Mouse (Mus musculus): Measurements from ENCODE around the gene Zzef1.

The Zzef1 gene

DNA sequence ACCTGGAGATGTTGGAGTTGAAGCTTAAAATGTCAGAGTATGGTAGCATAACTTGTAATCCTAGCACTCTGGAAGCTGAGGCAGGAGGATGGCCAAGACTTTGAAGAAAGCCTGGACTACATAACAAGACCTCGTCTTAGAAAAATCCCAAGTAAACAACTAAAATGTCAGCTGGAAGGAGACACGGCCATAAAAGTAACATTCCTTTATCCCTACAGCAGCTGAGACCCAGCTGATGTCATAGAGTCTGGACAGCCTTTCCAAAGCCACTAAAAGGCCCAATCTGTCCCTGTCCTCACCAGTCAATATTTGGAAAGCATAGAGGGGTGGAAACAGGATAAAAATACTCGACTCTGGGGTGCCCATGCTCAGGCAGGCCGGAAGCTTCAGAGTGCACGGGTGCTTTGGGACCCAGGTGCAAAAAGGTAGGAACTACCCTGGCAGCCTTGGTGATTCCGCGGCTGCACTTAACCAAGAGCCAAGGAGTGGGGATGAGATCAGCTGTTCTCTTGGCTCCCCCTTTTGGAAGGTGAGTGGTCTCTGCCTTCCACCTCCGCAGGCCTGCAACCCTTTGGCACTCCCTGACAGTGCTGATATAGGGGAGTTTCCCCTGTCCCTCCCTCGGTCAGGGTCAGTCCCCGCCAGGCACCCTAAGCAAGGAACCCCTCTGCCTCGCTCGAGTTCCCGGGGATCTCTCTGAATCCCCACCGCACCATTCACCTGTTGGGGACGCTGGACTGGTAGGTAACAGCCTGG, 164.1 kb downstream of the Zzef1 start:
- no peak for DNase-seq

DNA sequence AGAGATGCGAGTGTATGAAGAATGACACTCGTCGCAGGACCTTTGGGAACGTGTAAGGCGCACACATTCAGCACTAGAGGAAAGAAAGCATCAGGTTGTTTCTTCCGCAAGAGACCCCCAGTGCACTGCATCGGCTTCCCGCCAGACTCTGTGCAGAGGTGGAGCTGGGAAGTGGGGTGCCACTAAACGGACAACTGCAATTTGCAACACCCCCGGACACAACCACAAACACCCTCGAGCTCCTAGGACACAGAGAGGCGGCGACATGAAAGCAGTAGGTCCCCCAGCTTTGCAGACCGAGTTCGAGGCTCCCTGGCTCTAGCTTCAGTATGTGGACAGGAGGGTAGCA, 164.7 kb downstream of the Zzef1 start:
- DNase-seq = no peak

DNA sequence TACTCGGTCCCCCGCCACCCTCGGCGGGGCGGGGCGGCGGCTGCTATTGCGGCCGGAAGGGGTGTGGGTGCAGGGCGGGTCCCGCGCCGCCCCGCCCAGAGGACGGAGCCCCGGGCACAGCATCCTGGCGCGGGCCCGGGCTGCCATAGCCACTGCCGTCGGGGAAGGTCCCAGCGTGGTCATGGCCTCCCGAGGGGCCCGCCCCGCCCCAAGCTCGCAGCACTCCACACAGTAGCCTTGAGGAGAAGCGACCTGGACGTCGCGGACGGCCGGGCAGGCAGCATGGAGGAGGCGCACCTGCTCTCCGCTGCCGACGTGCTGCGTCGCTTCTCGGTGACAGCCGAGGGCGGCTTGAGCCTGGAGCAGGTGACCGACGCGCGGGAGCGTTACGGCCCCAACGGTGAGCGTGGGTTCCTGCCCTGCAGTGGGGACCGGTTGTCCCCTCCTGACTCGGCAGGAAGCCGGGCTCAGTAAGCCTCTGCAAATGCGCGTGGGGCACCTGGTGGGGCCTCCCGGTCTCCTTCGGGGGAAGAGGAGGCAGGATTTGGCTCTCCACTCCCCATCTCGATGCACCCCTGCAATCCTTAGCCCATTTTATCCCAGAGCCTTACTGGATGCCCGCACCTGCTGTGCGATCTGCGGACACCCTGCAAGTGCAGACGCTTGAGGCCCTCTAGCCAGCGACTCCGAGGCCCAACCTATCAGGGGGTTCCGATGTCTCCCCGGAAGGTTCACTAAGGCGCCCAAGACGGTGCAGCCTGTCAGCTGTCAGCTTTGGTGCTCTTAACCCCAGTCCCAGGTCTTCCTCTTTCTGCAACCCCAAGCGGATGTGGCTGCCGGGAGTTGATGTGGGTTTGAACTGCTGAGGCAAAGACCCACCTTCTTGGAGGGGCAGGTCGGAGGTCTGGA, 165.3 kb downstream of the Zzef1 start, which contains the start of gene Atp2a3:
Atp2a3 (plus strand) TSS at position 98 of the 909 bp plus-strand sequence.
- DNase-seq = no peak

DNA sequence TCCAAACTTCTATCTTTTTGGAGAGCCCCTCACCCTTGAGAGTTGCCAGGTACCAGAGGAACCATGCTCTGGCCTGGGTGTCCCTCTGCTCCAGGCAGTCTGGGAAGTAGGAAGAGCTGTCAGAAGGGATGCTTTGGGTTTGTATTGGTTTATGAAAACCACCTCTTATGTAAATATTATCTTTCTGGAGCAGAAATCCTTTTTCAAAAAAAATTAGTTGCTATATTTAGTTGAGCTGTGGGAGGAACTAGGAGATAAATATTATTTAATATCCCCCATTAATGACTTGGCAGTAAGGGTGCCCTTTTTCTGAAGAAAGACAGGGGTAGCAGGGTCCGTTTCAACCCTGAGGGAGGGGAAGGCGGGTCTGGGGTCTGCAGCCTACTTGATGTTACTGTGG, 166.4 kb downstream of the Zzef1 start:
- DNase-seq = no peak

DNA sequence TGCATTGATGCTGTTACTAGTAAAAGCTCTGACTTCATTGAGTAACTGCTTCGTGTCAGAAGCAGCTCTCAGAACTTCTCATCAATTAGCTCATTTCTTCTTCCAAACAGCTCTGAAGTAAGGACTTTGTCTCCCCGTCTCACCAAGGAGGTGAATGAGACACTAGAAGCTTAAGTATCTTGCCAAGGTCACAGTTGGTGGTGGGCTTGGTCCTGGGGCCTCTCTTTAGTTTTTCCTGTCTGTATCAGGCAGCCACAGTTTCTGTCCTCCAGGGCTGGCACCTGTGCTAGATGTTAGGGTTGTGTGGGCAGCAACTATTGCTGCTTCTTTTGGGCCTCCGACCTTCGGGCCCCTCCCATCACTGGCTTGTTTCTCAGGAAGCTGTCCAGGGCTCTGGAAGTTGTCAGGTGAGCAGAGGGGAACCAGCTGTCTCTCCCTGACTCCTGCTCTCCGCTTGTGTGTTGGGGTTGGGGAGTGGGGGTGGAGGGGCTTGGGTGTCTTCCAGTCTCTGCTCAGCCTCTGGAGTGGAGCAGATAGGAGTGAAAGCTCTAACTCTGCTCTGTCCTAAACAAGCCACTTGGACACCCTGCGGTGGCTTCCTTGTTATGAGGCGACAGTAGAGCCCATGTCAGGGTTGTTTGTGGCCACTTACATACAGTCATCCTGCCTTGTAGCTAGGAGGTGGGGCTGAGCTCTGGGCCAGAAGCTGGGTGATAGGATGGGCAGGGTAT, 167.2 kb downstream of the Zzef1 start:
- peak in 1 of 2 experiments; percentile 20 for DNase-seq

DNA sequence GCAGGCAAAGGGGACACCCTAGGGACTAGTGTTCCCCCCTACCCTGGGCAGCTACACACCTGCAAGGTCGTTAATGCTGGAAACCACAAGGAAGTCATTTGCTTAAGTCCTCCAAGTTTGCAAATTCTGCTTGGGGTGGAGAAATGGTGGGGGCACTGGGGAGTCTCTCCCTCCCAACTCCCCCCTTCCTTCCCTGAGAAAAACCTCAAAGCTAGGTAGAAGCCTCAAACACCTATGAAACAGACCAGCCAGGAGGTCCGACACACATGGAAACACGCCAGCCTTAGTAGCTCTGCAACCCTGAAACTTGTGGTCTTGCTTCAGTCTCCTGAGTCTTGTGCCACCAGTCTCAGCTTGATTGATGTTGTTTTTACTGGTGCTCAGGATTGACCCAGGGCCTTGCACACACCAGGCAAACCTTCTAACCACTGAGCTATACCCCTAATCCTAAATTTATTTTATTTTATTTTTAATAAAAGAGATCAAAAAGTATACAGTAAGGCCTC, 167.8 kb downstream of the Zzef1 start:
- DNase-seq = no peak

DNA sequence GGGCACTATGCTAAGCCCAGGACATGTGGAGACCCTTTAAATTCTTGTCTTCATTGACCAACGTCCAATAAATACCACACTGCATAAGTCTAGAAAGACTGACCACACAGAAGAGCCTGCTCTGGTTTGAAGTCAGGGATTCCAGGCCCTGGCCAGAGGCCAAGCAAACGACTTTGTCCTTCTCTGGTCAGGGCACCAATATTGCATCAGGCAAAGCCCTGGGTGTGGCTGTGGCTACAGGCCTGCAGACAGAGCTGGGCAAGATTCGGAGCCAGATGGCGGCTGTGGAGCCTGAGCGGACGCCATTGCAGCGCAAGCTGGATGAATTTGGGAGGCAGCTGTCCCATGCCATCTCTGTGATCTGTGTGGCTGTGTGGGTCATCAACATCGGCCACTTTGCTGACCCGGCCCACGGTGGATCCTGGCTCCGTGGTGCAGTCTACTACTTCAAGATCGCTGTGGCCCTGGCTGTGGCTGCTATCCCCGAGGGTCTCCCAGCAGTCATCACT, 179.0 kb downstream of the Zzef1 start:
- peak; percentile 45 to 47 for DNase-seq

Data from cerebellum, postnatal 10 days (tissue).